Mouse (Mus musculus) megakaryocyte, embryonic 14.5 days (primary cell): ENCODE results near the gene Limk1.

Experiments used
- FLI1 ChIP-seq: IDR thresholded peaks from 2 replicates; pipeline ENCODE4 v1.6.1; 2012; ENCODE audit warnings: low read length, inconsistent platforms, mixed read lengths
- GATA1 ChIP-seq: IDR thresholded peaks from 3 replicates; pipeline ENCODE4 v1.6.1; 2012; ENCODE audit warnings: mixed read lengths, low read length, inconsistent platforms, borderline replicate concordance

GRCm38 (mm10) chr5:134684398-134684797 lies 4.0 kb downstream of the Limk1 start:
- TF ChIP-seq FLI1: no peak
- no peak for TF ChIP-seq GATA1
